Mouse (Mus musculus) forebrain, embryonic 10.5 days (tissue): Measurements from ENCODE around the gene Atp8b4. TPM values are rescaled to one million over a fixed set of nuclear protein-coding genes. Genes with fewer than 3 reads are reported as not detected.
"Not testable (repeated sequence)": the region's sequence is repeated elsewhere in the genome, so short reads cannot be mapped to it uniquely, and the experiment has no call there.

Source experiments
- DNase-seq: peaks from one replicate; pipeline ENCODE4 v3.0.0-alpha.2; 2017; ENCODE audit warnings: low spot score; ENCODE audit errors: extremely low spot score
- H3K27ac ChIP-seq: fragments of 300-500 bp; sonication (generic); 2 replicates; pipeline ENCODE4 v1.5.1; 2016; ENCODE audit warnings: mild to moderate bottlenecking
- H3K27me3 ChIP-seq: fragments of 300-500 bp; sonication (generic); 2 replicates; pipeline ENCODE4 v1.6.1; 2016; ENCODE audit warnings: mild to moderate bottlenecking; ENCODE audit not compliant: poor library complexity, severe bottlenecking
- H3K36me3 ChIP-seq: fragments of 300-500 bp; sonication (generic); replicated peaks from 2 replicates; pipeline ENCODE4 v1.6.1; 2016; ENCODE audit warnings: mild to moderate bottlenecking, moderate library complexity
- H3K4me1 ChIP-seq: fragments of 300-500 bp; sonication (generic); 2 replicates; pipeline ENCODE4 v1.6.1; 2016
- H3K4me3 ChIP-seq: fragments of 300-500 bp; sonication (generic); 2 replicates; pipeline ENCODE4 v1.5.1; 2016; ENCODE audit warnings: mild to moderate bottlenecking, moderate library complexity
- H3K9me3 ChIP-seq: fragments of 300-500 bp; sonication (generic); 2 replicates; pipeline ENCODE4 v1.6.1; 2016; ENCODE audit warnings: mild to moderate bottlenecking, moderate library complexity
- WGBS: fragments of 180-500 bp; shearing (Covaris S2); methylation state at CpG from one replicate; pipeline ENCODE4 v1.1.7; 2016; 5-methylcytosine and 5-hydroxymethylcytosine counted together
- polyA plus RNA-seq: library from polyadenylated mRNA; unstranded; fragments of >200 nt; fragmentation: Nextera tagmentation; extraction: Ambion mirVana; gene quantifications from 2 replicates; pipeline ENCODE4 v1.2.1, GENCODE M21; 2016

Gene Atp8b4
- polyA plus RNA-seq, 1 experiment from 2014 or later, result 0.99 TPM

GRCm38 (mm10) chr2:126492713-126493112 is 7.8 kb downstream of the Atp8b4 start:
- no peak for DNase-seq
- 76% methylated on average over 5 of the region's 5 CpGs for WGBS
- Histone ChIP-seq H3K36me3 (no peaks in the 10 kb centered on the region), H3K27me3 (no peaks in the 10 kb centered on the region), H3K27ac (no peak overlapping the region), H3K4me1 (no peaks in the 10 kb centered on the region), H3K4me3 (no peak overlapping the region), H3K9me3 (no peaks in the 10 kb centered on the region)

- no peak for DNase-seq
- 88% methylated on average over 4 of the region's 4 CpGs for WGBS
- H3K9me3 ChIP-seq, result no peaks in the 10 kb centered on the region
- H3K27me3 ChIP-seq, result no peaks in the 10 kb centered on the region
- no peaks in the 10 kb centered on the region for H3K36me3 ChIP-seq
- no peaks in the 10 kb centered on the region for H3K4me1 ChIP-seq
- no peak overlapping the region for H3K27ac ChIP-seq
- no peak overlapping the region for H3K4me3 ChIP-seq
Measured at GRCm38 (mm10) chr2:126491446-126491845, 9.0 kb downstream of the Atp8b4 start.

GRCm38 (mm10) chr2:126490573-126490972 is 9.9 kb downstream of the Atp8b4 start:
- no peak for DNase-seq
- Histone ChIP-seq H3K36me3 (no peaks in the 10 kb centered on the region), H3K4me1 (no peaks in the 10 kb centered on the region), H3K4me3 (no peak overlapping the region), H3K27ac (no peak overlapping the region), H3K9me3 (no peaks in the 10 kb centered on the region), H3K27me3 (no peaks in the 10 kb centered on the region)
- 90% methylated on average over 9 of the region's 9 CpGs for WGBS

DNA sequence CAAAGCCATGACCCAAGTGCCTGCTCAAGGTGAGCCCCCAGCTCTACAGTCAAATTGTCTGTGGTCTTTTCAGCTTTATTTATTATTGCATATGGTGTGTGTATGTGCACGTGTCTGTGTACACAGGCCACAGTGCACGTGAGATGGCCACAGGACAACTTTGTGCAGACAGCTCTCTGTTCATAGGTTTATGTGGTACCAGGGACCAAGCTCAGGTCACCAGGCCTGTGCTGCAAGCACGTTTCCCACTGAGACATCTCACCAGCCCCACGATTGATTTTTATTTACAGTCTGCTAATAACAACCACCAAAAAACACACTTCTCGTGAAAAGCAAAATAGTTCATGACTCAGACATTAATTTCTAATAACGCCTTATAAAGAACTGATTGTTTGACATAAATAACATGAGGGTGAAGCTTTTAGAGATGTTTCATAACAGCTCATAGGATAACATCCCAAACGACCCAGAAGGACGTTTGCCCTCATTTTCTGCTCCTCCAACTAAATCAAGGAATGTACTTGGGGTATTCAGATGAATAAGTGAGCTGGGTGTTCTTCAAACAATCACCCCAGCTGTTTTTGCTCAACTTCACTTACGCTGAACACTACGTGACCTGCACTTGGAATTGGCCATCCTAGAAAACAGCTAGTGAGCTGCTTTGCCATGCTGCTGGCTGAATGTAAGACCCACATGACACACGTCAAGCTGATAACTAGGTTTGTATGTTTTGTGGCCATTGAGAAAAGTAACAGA is 15.0 kb downstream of the Atp8b4 start:
- no peak for DNase-seq
- H3K27me3 ChIP-seq, result no peaks in the 10 kb centered on the region
- no peaks in the 10 kb centered on the region for H3K9me3 ChIP-seq
- WGBS, result 91% methylated on average over 11 of the region's 11 CpGs
- H3K36me3 ChIP-seq, result no peaks in the 10 kb centered on the region
- H3K4me3 ChIP-seq, result no peak overlapping the region
- no peaks in the 10 kb centered on the region for H3K4me1 ChIP-seq
- H3K27ac ChIP-seq, result no peak overlapping the region

DNA sequence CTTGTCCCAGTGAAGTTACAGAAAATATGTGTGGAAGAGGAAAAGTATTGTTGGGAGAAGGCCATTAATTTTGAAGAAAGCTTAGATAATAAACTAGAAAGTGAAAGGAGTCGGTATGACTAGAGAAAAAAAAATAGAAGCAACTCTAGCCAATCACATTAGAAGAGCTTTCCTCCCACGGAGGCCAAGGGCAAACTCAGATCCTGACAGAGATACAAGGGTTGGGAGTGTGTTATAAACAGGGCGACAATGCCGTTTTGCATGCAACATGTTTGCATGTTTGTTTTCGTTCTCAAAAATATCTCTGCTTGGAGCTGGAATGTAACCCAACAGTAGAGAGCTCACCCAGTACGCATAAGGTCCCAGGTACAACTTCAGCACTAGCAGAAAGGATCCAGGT is 17.1 kb downstream of the Atp8b4 start:
- Histone ChIP-seq H3K27me3 (no peaks in the 10 kb centered on the region), H3K4me1 (no peaks in the 10 kb centered on the region), H3K36me3 (no peaks in the 10 kb centered on the region), H3K9me3 (no peaks in the 10 kb centered on the region), H3K27ac (no peak overlapping the region), H3K4me3 (no peak overlapping the region)
- DNase-seq, result no peak
- WGBS, result 87% methylated on average over 6 of the region's 6 CpGs

DNA sequence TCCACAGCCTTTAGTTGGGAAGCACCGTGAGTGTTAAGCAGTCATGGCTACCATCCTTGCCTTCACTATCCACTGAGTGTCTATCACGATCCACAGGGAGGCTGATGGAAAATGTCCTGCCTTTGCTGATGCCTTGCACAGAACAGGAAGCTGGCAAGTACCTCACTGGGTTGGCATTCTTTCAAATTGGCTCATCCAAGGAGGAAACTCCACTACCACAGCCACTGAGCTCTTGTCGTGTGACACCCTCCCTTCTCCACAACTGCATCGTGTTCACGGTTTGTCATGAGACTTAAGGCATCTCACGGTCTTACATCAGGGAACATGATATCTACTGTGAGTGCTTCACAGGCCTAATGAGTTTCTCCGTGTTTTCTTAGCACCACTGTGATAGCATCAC is 22.9 kb downstream of the Atp8b4 start:
- 93% methylated on average over 7 of the region's 7 CpGs for WGBS
- Histone ChIP-seq H3K27me3 (no peaks in the 10 kb centered on the region), H3K27ac (no peak overlapping the region), H3K4me3 (no peak overlapping the region), H3K9me3 (no peaks in the 10 kb centered on the region), H3K36me3 (no peaks in the 10 kb centered on the region), H3K4me1 (no peaks in the 10 kb centered on the region)
- DNase-seq, result no peak

DNA sequence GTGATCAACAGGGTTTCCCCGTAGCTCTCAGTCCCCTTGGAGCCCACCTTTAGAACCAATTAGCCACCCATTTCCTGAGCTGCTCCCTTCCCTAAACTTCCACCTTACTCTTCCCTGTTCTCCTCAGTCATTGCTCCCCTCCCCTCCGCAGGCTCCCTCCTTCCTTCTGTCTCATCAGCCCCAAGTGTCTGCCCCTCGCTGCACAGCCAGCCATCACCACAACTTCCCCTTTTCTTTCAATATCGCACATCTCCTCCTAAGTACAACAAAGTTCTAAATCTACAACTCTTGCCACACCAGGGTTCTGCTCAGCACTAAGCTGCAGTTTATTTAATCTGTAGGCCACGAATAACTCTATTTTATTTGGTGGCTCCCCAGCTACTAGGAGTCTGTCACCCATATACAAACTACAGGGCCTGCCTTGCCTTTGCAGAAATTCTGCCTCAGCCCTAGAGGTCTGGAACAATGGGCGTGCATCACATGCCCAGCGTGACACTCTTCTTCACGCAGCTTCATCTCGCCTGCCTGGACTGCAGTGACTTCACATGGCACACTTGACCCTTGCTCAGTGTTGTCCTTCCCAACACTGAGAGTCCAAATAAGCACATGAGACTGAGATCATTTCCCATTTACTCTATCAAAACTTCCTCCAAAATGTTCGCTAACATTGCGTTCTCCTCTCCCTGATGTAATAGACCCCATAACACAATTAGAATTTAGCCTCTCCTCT is 24.6 kb downstream of the Atp8b4 start:
- Histone ChIP-seq H3K4me3 (no peak overlapping the region), H3K27ac (no peak overlapping the region), H3K9me3 (no peaks in the 10 kb centered on the region), H3K27me3 (no peaks in the 10 kb centered on the region), H3K36me3 (no peaks in the 10 kb centered on the region), H3K4me1 (no peaks in the 10 kb centered on the region)
- no peak for DNase-seq
- 93% methylated on average over 11 of the region's 11 CpGs for WGBS

DNA sequence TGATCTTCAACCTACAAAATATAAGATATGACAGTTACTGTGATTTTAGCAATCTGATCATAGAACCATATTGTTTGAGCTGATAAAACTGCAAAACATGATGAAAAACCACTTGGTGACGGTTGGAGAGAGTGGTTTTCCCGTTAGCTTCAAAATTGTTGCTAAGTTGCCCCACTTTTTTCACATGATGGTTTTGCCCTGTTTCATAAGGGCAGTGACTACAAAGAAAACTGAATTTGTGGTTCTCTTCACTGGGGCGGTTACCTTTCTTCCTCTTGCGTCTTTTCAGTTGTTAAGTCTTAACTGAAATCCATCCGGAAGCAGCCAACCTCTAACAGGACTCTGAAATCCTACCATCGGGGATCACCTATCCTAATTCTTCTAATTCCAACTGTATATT is 26.5 kb downstream of the Atp8b4 start:
- DNase-seq, result no peak
- Histone ChIP-seq H3K4me1 (no peaks in the 10 kb centered on the region), H3K36me3 (no peaks in the 10 kb centered on the region), H3K27me3 (no peaks in the 10 kb centered on the region), H3K9me3 (no peaks in the 10 kb centered on the region), H3K4me3 (no peak overlapping the region), H3K27ac (no peak overlapping the region)
- WGBS, result 89% methylated on average over 6 of the region's 6 CpGs

DNA sequence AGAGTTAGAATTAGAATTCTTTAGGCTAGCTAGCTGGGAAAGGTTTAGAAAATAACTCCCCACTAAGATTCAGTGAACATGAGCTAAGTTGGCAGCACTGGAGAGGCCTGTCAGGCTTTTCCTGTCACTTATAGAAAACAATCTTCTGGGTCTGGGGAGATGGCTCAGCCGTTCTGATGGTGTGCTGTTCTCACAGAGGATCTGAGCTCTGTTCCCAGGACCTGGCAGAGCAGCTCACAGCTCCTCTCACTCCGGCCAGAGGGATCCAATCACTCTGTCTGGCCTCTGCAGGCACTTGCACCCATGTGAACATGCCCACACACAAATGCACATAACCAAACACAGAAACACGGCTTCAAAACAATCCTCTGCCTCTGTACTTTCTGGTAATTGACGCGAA is 27.6 kb downstream of the Atp8b4 start:
- H3K27ac ChIP-seq, result no peak overlapping the region
- H3K27me3 ChIP-seq, result no peaks in the 10 kb centered on the region
- 77% methylated on average over 5 of the region's 5 CpGs for WGBS
- H3K4me1 ChIP-seq, result no peaks in the 10 kb centered on the region
- DNase-seq, result no peak
- H3K4me3 ChIP-seq, result no peak overlapping the region
- no peaks in the 10 kb centered on the region for H3K36me3 ChIP-seq
- no peaks in the 10 kb centered on the region for H3K9me3 ChIP-seq

DNA sequence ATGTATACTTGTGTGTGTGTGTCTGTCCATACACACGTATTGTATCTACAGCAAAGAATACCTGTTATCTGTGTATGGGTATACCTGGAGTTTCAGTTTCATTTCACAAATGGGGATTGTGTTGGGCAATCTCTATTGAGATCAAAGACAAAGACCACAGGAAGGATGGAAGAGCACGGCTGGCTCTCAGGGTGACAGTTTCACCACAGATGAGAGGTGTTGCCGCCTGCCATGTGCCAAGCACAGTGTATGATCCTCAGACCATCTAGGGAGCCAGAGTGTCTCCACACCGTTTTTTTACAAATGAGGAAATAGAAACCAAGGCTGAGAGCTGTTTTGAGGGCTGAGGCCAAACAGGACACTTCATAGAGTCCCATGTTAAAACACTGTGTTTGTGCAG is 32.7 kb downstream of the Atp8b4 start:
- no peaks in the 10 kb centered on the region for H3K36me3 ChIP-seq
- DNase-seq, result no peak
- 85% methylated on average over 4 of the region's 4 CpGs for WGBS
- H3K27me3 ChIP-seq, result no peaks in the 10 kb centered on the region
- H3K27ac ChIP-seq, result no peak overlapping the region
- no peak overlapping the region for H3K4me3 ChIP-seq
- H3K9me3 ChIP-seq, result no peaks in the 10 kb centered on the region
- no peaks in the 10 kb centered on the region for H3K4me1 ChIP-seq

- WGBS, result 85% methylated on average over 13 of the region's 13 CpGs
- H3K4me1 ChIP-seq, result no peaks in the 10 kb centered on the region
- H3K27ac ChIP-seq, result no peak overlapping the region
- no peak for DNase-seq
- H3K36me3 ChIP-seq, result no peaks in the 10 kb centered on the region
- H3K9me3 ChIP-seq, result no peaks in the 10 kb centered on the region
- H3K4me3 ChIP-seq, result no peak overlapping the region
- no peaks in the 10 kb centered on the region for H3K27me3 ChIP-seq
Measured at GRCm38 (mm10) chr2:126466391-126467134, 33.9 kb downstream of the Atp8b4 start.

DNA sequence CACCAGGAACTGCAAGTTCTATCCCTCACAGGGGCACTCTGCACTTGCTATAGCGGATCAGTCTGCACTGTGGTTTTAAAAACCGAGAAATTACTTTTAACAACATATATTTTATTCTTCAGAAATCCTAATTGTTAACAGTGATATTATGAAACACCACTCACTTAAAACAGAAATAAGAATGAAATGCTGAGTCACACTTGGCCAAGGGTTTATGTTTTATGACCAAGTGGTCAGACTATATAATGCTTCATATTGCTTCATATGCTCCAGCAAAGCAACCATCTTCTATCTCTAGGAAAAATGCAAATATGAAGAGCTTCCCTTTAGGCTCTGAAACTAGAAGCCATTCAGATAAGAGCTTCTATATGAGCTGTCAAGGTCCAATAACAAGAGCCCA is 41.8 kb downstream of the Atp8b4 start:
- Histone ChIP-seq H3K4me1 (no peaks in the 10 kb centered on the region), H3K4me3 (no peak overlapping the region), H3K27me3 (no peaks in the 10 kb centered on the region), H3K9me3 (no peaks in the 10 kb centered on the region), H3K36me3 (no peaks in the 10 kb centered on the region), H3K27ac (no peak overlapping the region)
- WGBS, result 93% methylated on average over 2 of the region's 2 CpGs
- no peak for DNase-seq

DNA sequence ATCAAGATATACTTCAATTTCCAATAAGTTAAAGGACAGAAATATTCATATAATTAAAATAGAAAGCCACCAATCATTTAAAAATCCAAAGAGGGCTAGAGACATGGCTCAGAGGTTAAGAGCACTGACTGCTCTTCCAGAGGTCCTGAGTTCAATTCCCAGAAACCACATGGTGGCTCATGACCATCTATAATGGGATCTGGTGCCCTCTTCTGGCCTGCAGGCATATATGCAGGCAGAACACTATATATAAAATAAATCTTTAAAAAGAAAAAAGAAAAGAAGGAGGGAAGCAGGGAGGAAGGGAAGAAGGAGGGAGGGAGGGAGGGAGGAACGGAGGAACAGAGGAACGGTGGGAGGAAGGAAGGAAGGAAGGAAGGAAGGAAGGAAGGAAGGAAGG is 42.7 kb downstream of the Atp8b4 start:
- H3K4me3 ChIP-seq, H3K36me3 ChIP-seq, DNase-seq, H3K27me3 ChIP-seq, H3K27ac ChIP-seq, H3K4me1 ChIP-seq, H3K9me3 ChIP-seq: not testable (repeated sequence)
- WGBS, result 65% methylated on average over 2 of the region's 2 CpGs
